Comparison of ENCODE assay signal across 27 mouse cellular contexts in genomic region chr10:41514921-41515320, GRCm38 (mm10). TPM values are rescaled to one million over a fixed set of nuclear protein-coding genes. Genes with fewer than 3 reads are reported as not detected.
DNase-seq lines count a peak whose midpoint lies in the region; ATAC-seq and TF ChIP-seq lines count a peak whose summit lies in the region.
"Had no signal": no experiment of that assay in that cellular context is flagged by ENCODE, and none has a peak within 500 bp of the region (broad histone marks: within the 10 kb centered on the region; RNA-seq: fewer than 3 reads in every experiment).

No protein-coding gene starts in this region.

- no peak for TF ChIP-seq CTCF in stomach, postnatal 0 days (IDR thresholded peaks at IDR 0.05; ENCODE audit: low read depth)

- H3K36me3 ChIP-seq in heart, embryonic 10.5 days, result no peaks in the 10 kb centered on the region
- H3K36me3 ChIP-seq in stomach, postnatal 0 days (ENCODE audit: control insufficient read depth, insufficient read depth, low read length), result no peaks in the 10 kb centered on the region
- H3K36me3 ChIP-seq in forebrain, embryonic 12.5 days (replicated peaks), result no peaks in the 10 kb centered on the region
- H3K36me3 ChIP-seq: embryonic facial prominence, embryonic 12.5 days; embryonic facial prominence, embryonic 15.5 days; heart, embryonic 12.5 days; heart, embryonic 15.5 days; hindbrain, embryonic 12.5 days; hindbrain, embryonic 15.5 days had no signal

- H3K4me2 ChIP-seq in stomach, postnatal 0 days (replicated peaks; ENCODE audit: low read depth), result no peak overlapping the region
- no peak overlapping the region for H3K4me2 ChIP-seq in forebrain, embryonic 12.5 days
- H3K4me2 ChIP-seq: embryonic facial prominence, embryonic 12.5 days; embryonic facial prominence, embryonic 15.5 days; forebrain, embryonic 13.5 days; heart, embryonic 12.5 days; heart, embryonic 15.5 days; hindbrain, embryonic 12.5 days; hindbrain, embryonic 15.5 days had no signal

- TF ChIP-seq EP300 in stomach, postnatal 0 days (optimal IDR thresholded peaks at IDR 0.05), result no peak

- H3K27me3 ChIP-seq in heart, embryonic 10.5 days (ENCODE audit: insufficient read depth, poor library complexity, severe bottlenecking), result no peaks in the 10 kb centered on the region
- H3K27me3 ChIP-seq in stomach, postnatal 0 days (ENCODE audit: control insufficient read depth, insufficient read depth, low read length), result no peaks in the 10 kb centered on the region
- no peaks in the 10 kb centered on the region for H3K27me3 ChIP-seq in forebrain, embryonic 12.5 days
- H3K27me3 ChIP-seq: embryonic facial prominence, embryonic 12.5 days; embryonic facial prominence, embryonic 15.5 days; forebrain, embryonic 13.5 days; heart, embryonic 12.5 days; heart, embryonic 15.5 days; hindbrain, embryonic 12.5 days; hindbrain, embryonic 15.5 days; Patski had no signal

- no peaks in the 10 kb centered on the region for H3K4me1 ChIP-seq in heart, embryonic 10.5 days
- no peaks in the 10 kb centered on the region for H3K4me1 ChIP-seq in stomach, postnatal 0 days (replicated peaks; ENCODE audit: control insufficient read depth, insufficient read depth)
- 0 out of 2 replicates have a peak, but pooled peaks cover 3% of the 10 kb centered on the region for H3K4me1 ChIP-seq in forebrain, embryonic 12.5 days
- H3K4me1 ChIP-seq: embryonic facial prominence, embryonic 12.5 days; embryonic facial prominence, embryonic 15.5 days; forebrain, embryonic 13.5 days; heart, embryonic 12.5 days; hindbrain, embryonic 12.5 days; hindbrain, embryonic 15.5 days had no signal

- H3K4me3 ChIP-seq in heart, embryonic 10.5 days, result no peak overlapping the region
- H3K4me3 ChIP-seq in stomach, postnatal 0 days (ENCODE audit: low read depth, low read length), result no peak overlapping the region
- no peak overlapping the region for H3K4me3 ChIP-seq in forebrain, embryonic 12.5 days (replicated peaks)
- H3K4me3 ChIP-seq: embryonic facial prominence, embryonic 12.5 days; embryonic facial prominence, embryonic 15.5 days; erythroblast, embryonic 14.5 days; forebrain, embryonic 13.5 days; heart, embryonic 12.5 days; heart, embryonic 15.5 days; hindbrain, embryonic 12.5 days; hindbrain, embryonic 15.5 days had no signal

- no peak for ATAC-seq in stomach, postnatal 0 days (ENCODE audit: low FRiP score, low TSS enrichment)
- ATAC-seq in forebrain, embryonic 12.5 days (ENCODE audit: low FRiP score), result no peak
- ATAC-seq: CD4-positive, CD25-positive, alpha-beta regulatory T cell, adult 4 months; forebrain, embryonic 13.5 days; forebrain, embryonic 16.5 days; intestine, postnatal 0 days; Patski had no signal

- H3K27ac ChIP-seq in heart, embryonic 10.5 days, result no peak overlapping the region
- H3K27ac ChIP-seq in stomach, postnatal 0 days (replicated peaks), result no peak overlapping the region
- no peak overlapping the region for H3K27ac ChIP-seq in forebrain, embryonic 12.5 days
- H3K27ac ChIP-seq: embryonic facial prominence, embryonic 12.5 days; embryonic facial prominence, embryonic 15.5 days; forebrain, embryonic 13.5 days; heart, embryonic 15.5 days; hindbrain, embryonic 12.5 days; hindbrain, embryonic 15.5 days had no signal

- H3K9me3 ChIP-seq in heart, embryonic 10.5 days, result no peaks in the 10 kb centered on the region
- H3K9me3 ChIP-seq in stomach, postnatal 0 days (ENCODE audit: control insufficient read depth, low read length), result no peaks in the 10 kb centered on the region
- no peaks in the 10 kb centered on the region for H3K9me3 ChIP-seq in forebrain, embryonic 12.5 days
- H3K9me3 ChIP-seq: embryonic facial prominence, embryonic 12.5 days; embryonic facial prominence, embryonic 15.5 days; forebrain, embryonic 13.5 days; heart, embryonic 12.5 days; heart, embryonic 15.5 days; hindbrain, embryonic 12.5 days; hindbrain, embryonic 15.5 days had no signal

- DNase-seq in heart, adult 11 months, result peak; percentile 12
- no peak for DNase-seq in heart, embryonic 10.5 days (ENCODE audit: low spot score)
- peak; percentile 8 for DNase-seq in testis, postnatal 10 days (ENCODE audit: low spot score)
- DNase-seq in testis, postnatal 14 days (ENCODE audit: low spot score), result no peak
- peak; percentile 57 for DNase-seq in adipocyte (ENCODE audit: low spot score)
- no peak for DNase-seq in stomach, postnatal 0 days (ENCODE audit: low spot score)
- DNase-seq: adrenal gland, adult 8-10 months; adrenal gland, postnatal 25 days; cerebellum, adult 11 months; cerebellum, adult 2 months; cerebellum, adult 9-11 months; cerebellum, postnatal 25 days; gastrocnemius, postnatal 10 days; gastrocnemius, postnatal 36 days had no signal

- no peak overlapping the region for H3K9ac ChIP-seq in stomach, postnatal 0 days (ENCODE audit: low read length)
- no peak overlapping the region for H3K9ac ChIP-seq in forebrain, embryonic 12.5 days
- H3K9ac ChIP-seq: embryonic facial prominence, embryonic 12.5 days; embryonic facial prominence, embryonic 15.5 days; forebrain, embryonic 13.5 days; heart, embryonic 12.5 days; heart, embryonic 15.5 days; hindbrain, embryonic 12.5 days; hindbrain, embryonic 15.5 days had no signal

RNA-seq across cellular contexts. Expression of gene Cd164, which starts 4.3 kb away (rescaled TPM):
- 156 and 169 TPM in 2 replicates for polyA plus RNA-seq in heart, embryonic 10.5 days (2016; fragmentation: Nextera tagmentation; extraction: Ambion mirVana)
- 112 and 116 TPM in 2 replicates for polyA plus RNA-seq in stomach, postnatal 0 days (2015; fragmentation: Nextera tagmentation; extraction: Ambion mirVana)
- polyA plus RNA-seq in forebrain, embryonic 12.5 days (2016; fragmentation: Nextera tagmentation; extraction: Ambion mirVana), result 104 and 110 TPM in 2 replicates

RNA-seq across cellular contexts. Expression of gene Ppil6, which starts 24.7 kb away (rescaled TPM):
- 0.95 and 1.3 TPM in 2 replicates for polyA plus RNA-seq in heart, embryonic 10.5 days (2016; fragmentation: Nextera tagmentation; extraction: Ambion mirVana)
- 2.4 and 2.5 TPM in 2 replicates for polyA plus RNA-seq in stomach, postnatal 0 days (2015; fragmentation: Nextera tagmentation; extraction: Ambion mirVana)
- polyA plus RNA-seq in forebrain, embryonic 12.5 days (2016; fragmentation: Nextera tagmentation; extraction: Ambion mirVana), result 1.1 and 1.7 TPM in 2 replicates
- polyA plus RNA-seq: CD4-positive, CD25-positive, alpha-beta regulatory T cell, adult 4 months; erythroblast, embryonic 14.5 days had no signal

RNA-seq across cellular contexts. Expression of gene Smpd2, which starts 24.8 kb away (rescaled TPM):
- polyA plus RNA-seq in heart, embryonic 10.5 days (2016; fragmentation: Nextera tagmentation; extraction: Ambion mirVana), result 51.8 and 52.7 TPM in 2 replicates
- polyA plus RNA-seq in stomach, postnatal 0 days (2015; fragmentation: Nextera tagmentation; extraction: Ambion mirVana), result 51.5 and 52.9 TPM in 2 replicates
- polyA plus RNA-seq in forebrain, embryonic 12.5 days (2016; fragmentation: Nextera tagmentation; extraction: Ambion mirVana), result 52.2 and 52.3 TPM in 2 replicates

RNA-seq across cellular contexts. Expression of gene Mical1, which starts 38.8 kb away (rescaled TPM):
- 46.5 and 48.8 TPM in 2 replicates for polyA plus RNA-seq in heart, embryonic 10.5 days (2016; fragmentation: Nextera tagmentation; extraction: Ambion mirVana)
- 23.0 and 25.9 TPM in 2 replicates for polyA plus RNA-seq in stomach, postnatal 0 days (2015; fragmentation: Nextera tagmentation; extraction: Ambion mirVana)
- 48.8 and 50.3 TPM in 2 replicates for polyA plus RNA-seq in forebrain, embryonic 12.5 days (2016; fragmentation: Nextera tagmentation; extraction: Ambion mirVana)

Comparison
In these comparisons a context has a peak if more than half of its experiments do, and no peak if none do; other contexts are left out.
1. DNase-seq: peak in heart, adult 11 months (single experiment), testis, postnatal 10 days (single experiment) and adipocyte (single experiment); none in heart, embryonic 10.5 days (single experiment), testis, postnatal 14 days (single experiment) and stomach, postnatal 0 days (single experiment).